Mouse (Mus musculus): Measurements from ENCODE around the gene Pus7l. TPM values are rescaled to one million over a fixed set of nuclear protein-coding genes. Genes with fewer than 3 reads are reported as not detected.
"Not testable (repeated sequence)": the region's sequence is repeated elsewhere in the genome, so short reads cannot be mapped to it uniquely, and the experiment has no call there.

Gene Pus7l
- polyA plus RNA-seq, 1 experiment from 2014 or later, result 7.1 TPM

- H3K36me3 ChIP-seq (ENCODE audit: control insufficient read depth, insufficient read depth, low read length); H3K27ac ChIP-seq (ENCODE audit: low read depth, low read length); ATAC-seq (ENCODE audit: low read depth); H3K27me3 ChIP-seq (ENCODE audit: control insufficient read depth, insufficient read depth, low read length); H3K4me2 ChIP-seq (ENCODE audit: low read depth, low read length); H3K4me3 ChIP-seq (ENCODE audit: low read depth, low read length); H3K9me3 ChIP-seq (ENCODE audit: control insufficient read depth, low read length); H3K4me1 ChIP-seq (ENCODE audit: control insufficient read depth, insufficient read depth, low read length); H3K9ac ChIP-seq (replicated peaks; ENCODE audit: low read depth, low read length): not testable (repeated sequence)
- 82% methylated on average over 2 of the region's 2 CpGs for WGBS
Observed at GRCm38 (mm10) chr15:94488028-94488427, 55.3 kb downstream of the Pus7l start.

DNA sequence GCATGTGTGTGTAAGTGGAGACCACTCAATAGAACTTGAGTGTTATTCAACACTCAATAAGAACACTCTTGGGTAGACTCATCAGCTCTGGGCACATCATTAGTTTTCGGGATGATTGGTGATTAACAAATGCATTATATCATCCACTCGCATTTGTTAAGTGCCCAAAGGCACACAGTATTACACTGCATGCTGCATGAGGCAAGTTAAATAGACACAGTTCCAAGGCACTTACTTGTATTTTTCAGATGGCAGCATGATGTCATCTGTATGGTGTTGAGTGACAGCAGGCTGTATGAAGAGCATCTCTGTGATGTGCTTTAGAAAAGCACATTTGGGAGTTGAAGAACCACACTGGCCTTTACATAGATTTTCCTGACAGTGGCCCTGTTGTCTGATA, 60.8 kb downstream of the Pus7l start:
- Histone ChIP-seq H3K4me1 (ENCODE audit: control insufficient read depth, insufficient read depth, low read length) (no peaks in the 10 kb centered on the region), H3K27me3 (ENCODE audit: control insufficient read depth, insufficient read depth, low read length) (no peaks in the 10 kb centered on the region), H3K36me3 (ENCODE audit: control insufficient read depth, insufficient read depth, low read length) (no peaks in the 10 kb centered on the region), H3K27ac (ENCODE audit: low read depth, low read length) (no peak overlapping the region), H3K9me3 (ENCODE audit: control insufficient read depth, low read length) (no peaks in the 10 kb centered on the region), H3K9ac (replicated peaks; ENCODE audit: low read depth, low read length) (no peak overlapping the region), H3K4me3 (ENCODE audit: low read depth, low read length) (no peak overlapping the region), H3K4me2 (ENCODE audit: low read depth, low read length) (no peak overlapping the region)
- 80% methylated on average over 2 of the region's 2 CpGs for WGBS
- ATAC-seq (ENCODE audit: low read depth), result no peak

DNA sequence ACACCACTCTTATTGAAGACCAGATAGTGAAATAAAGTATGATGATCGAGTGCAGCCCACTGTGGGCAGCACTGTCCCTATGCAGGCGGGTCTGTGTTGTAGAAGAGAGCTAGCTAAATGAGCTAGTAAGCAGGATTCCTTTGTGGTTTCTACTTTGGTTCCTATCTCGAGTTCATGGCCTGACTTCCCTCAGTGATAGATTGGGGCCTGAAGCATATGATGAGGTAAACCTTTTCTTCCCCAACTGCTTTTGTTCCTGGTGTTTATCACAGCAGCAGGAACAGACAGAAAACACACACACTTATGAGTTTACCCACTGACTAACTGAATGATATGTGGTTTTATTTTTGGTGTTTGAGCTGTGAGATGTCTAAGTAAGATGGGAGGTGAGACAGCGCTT, 62.6 kb downstream of the Pus7l start:
- no peaks in the 10 kb centered on the region for H3K36me3 ChIP-seq (ENCODE audit: control insufficient read depth, insufficient read depth, low read length)
- no peak overlapping the region for H3K4me3 ChIP-seq (ENCODE audit: low read depth, low read length)
- no peak overlapping the region for H3K9ac ChIP-seq (replicated peaks; ENCODE audit: low read depth, low read length)
- H3K9me3 ChIP-seq (ENCODE audit: control insufficient read depth, low read length), result no peaks in the 10 kb centered on the region
- no peaks in the 10 kb centered on the region for H3K4me1 ChIP-seq (ENCODE audit: control insufficient read depth, insufficient read depth, low read length)
- H3K27me3 ChIP-seq (ENCODE audit: control insufficient read depth, insufficient read depth, low read length), result no peaks in the 10 kb centered on the region
- 96% methylated on average over 4 of the region's 4 CpGs for WGBS
- H3K4me2 ChIP-seq (ENCODE audit: low read depth, low read length), result no peak overlapping the region
- ATAC-seq (ENCODE audit: low read depth), result no peak
- no peak overlapping the region for H3K27ac ChIP-seq (ENCODE audit: low read depth, low read length)

GRCm38 (mm10) chr15:94480248-94480647, 63.1 kb downstream of the Pus7l start:
- 86% methylated on average over 5 of the region's 5 CpGs for WGBS
- ATAC-seq (ENCODE audit: low read depth), result no peak
- H3K9me3 ChIP-seq (ENCODE audit: control insufficient read depth, low read length), result no peaks in the 10 kb centered on the region
- H3K9ac ChIP-seq (replicated peaks; ENCODE audit: low read depth, low read length), result no peak overlapping the region
- no peak overlapping the region for H3K4me2 ChIP-seq (ENCODE audit: low read depth, low read length)
- H3K27ac ChIP-seq (ENCODE audit: low read depth, low read length), result no peak overlapping the region
- H3K4me3 ChIP-seq (ENCODE audit: low read depth, low read length), result no peak overlapping the region
- H3K36me3 ChIP-seq (ENCODE audit: control insufficient read depth, insufficient read depth, low read length), result no peaks in the 10 kb centered on the region
- no peaks in the 10 kb centered on the region for H3K27me3 ChIP-seq (ENCODE audit: control insufficient read depth, insufficient read depth, low read length)
- H3K4me1 ChIP-seq (ENCODE audit: control insufficient read depth, insufficient read depth, low read length), result no peaks in the 10 kb centered on the region

DNA sequence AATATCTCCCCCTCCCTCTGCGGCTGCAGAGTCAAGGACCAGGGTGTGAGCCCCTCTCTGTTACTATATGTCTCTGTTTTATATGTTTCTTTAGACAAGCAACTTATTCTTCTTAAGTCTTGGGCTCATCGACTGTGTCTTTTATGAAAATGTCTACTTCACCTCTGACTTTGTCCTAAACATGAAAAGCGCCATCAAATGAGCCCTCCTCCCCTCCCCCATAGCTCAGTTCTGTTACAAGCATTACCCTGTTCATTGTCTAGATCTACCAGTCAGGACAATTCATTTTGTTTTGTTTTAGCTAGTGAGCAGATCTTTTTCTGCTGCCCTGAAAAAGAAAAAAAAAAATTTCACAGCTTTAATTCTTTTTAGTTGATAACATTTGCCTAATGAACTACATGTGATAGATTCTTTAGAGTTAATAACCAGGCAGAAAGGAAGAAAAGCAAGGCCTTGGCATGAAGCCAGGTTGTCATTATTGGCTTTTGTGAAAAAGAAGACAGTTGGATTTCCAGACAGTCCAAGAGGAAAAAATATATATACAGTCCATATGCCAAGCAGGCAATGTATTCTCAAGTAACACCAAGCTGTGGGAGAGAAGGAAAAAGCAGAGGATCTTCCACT, 63.7 kb downstream of the Pus7l start:
- Histone ChIP-seq H3K27ac (ENCODE audit: low read depth, low read length) (no peak overlapping the region), H3K4me1 (ENCODE audit: control insufficient read depth, insufficient read depth, low read length) (no peaks in the 10 kb centered on the region), H3K27me3 (ENCODE audit: control insufficient read depth, insufficient read depth, low read length) (no peaks in the 10 kb centered on the region), H3K36me3 (ENCODE audit: control insufficient read depth, insufficient read depth, low read length) (no peaks in the 10 kb centered on the region), H3K4me3 (ENCODE audit: low read depth, low read length) (no peak overlapping the region), H3K9ac (replicated peaks; ENCODE audit: low read depth, low read length) (no peak overlapping the region), H3K4me2 (ENCODE audit: low read depth, low read length) (no peak overlapping the region), H3K9me3 (ENCODE audit: control insufficient read depth, low read length) (no peaks in the 10 kb centered on the region)
- ATAC-seq (ENCODE audit: low read depth), result no peak
- 77% methylated on average over 3 of the region's 3 CpGs for WGBS

DNA sequence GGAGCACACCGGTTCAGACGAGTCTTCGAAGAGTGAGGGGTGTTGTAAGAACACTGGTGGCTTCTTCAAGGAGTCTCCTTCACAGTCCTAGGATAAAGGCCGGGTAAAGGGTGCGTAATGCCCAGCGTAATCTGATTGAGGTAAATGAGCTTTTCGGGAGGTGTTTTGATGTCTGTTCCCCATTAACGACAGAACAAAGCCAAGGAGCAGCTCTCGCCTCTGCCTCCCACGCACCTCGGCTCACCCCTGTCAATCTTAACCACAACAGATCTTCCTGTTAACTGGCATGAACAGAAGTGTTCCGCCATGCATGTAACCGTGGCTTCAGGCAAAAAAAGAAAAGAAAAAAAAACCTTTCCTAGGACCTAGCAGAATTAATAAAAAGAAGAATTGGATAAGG, 64.6 kb downstream of the Pus7l start:
- no peak overlapping the region for H3K4me3 ChIP-seq (ENCODE audit: low read depth, low read length)
- 61% methylated on average over 13 of the region's 13 CpGs for WGBS
- H3K36me3 ChIP-seq (ENCODE audit: control insufficient read depth, insufficient read depth, low read length), result no peaks in the 10 kb centered on the region
- H3K4me1 ChIP-seq (ENCODE audit: control insufficient read depth, insufficient read depth, low read length), result no peaks in the 10 kb centered on the region
- H3K4me2 ChIP-seq (ENCODE audit: low read depth, low read length), result no peak overlapping the region
- H3K9ac ChIP-seq (replicated peaks; ENCODE audit: low read depth, low read length), result no peak overlapping the region
- no peak for ATAC-seq (ENCODE audit: low read depth)
- no peak overlapping the region for H3K27ac ChIP-seq (ENCODE audit: low read depth, low read length)
- H3K27me3 ChIP-seq (ENCODE audit: control insufficient read depth, insufficient read depth, low read length), result no peaks in the 10 kb centered on the region
- H3K9me3 ChIP-seq (ENCODE audit: control insufficient read depth, low read length), result no peaks in the 10 kb centered on the region

DNA sequence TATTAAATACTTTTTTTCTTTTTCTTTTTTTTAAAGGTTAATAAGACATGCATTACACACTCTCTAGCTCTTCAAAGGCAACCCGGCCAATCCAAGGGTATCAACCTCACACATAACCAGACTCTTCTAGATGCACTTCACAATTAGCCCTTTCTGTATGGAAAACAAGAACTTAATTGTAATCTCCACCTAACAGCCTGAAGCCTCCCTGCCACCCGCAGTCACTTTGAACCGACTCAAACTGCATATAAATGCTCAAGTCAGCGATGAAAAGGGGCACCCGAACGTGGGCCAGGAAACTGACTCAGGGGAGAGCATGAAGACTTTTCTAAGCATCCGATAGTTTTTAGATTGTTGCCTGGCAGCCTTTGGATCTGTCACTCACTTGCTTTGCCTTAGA, 66.1 kb downstream of the Pus7l start:
- ATAC-seq (ENCODE audit: low read depth), result no peak
- no peak overlapping the region for H3K4me2 ChIP-seq (ENCODE audit: low read depth, low read length)
- no peaks in the 10 kb centered on the region for H3K9me3 ChIP-seq (ENCODE audit: control insufficient read depth, low read length)
- no peak overlapping the region for H3K4me3 ChIP-seq (ENCODE audit: low read depth, low read length)
- no peak overlapping the region for H3K9ac ChIP-seq (replicated peaks; ENCODE audit: low read depth, low read length)
- no peak overlapping the region for H3K27ac ChIP-seq (ENCODE audit: low read depth, low read length)
- H3K36me3 ChIP-seq (ENCODE audit: control insufficient read depth, insufficient read depth, low read length), result no peaks in the 10 kb centered on the region
- no peaks in the 10 kb centered on the region for H3K27me3 ChIP-seq (ENCODE audit: control insufficient read depth, insufficient read depth, low read length)
- WGBS, result 29% methylated on average over 7 of the region's 7 CpGs
- no peaks in the 10 kb centered on the region for H3K4me1 ChIP-seq (ENCODE audit: control insufficient read depth, insufficient read depth, low read length)

DNA sequence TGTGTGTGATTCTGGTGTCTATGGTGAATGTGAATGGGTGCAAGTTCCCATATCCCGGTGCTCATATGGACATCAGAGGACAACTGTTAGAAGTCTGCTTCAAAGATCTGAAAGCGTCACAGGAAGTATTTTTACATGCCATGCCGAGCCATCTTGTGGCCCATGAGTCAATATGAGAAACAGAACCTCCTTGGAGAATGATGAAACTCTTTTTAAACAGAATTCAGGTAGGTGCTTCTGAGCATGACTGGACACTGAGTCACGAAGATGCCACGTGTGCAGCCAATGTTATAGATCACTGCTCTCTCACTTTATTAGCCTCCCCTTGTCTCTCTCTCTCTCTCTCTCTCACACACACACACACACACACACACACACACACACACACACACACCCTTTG, 67.4 kb downstream of the Pus7l start:
- Histone ChIP-seq H3K9ac (replicated peaks; ENCODE audit: low read depth, low read length) (no peak overlapping the region), H3K4me1 (ENCODE audit: control insufficient read depth, insufficient read depth, low read length) (no peaks in the 10 kb centered on the region), H3K4me2 (ENCODE audit: low read depth, low read length) (no peak overlapping the region), H3K36me3 (ENCODE audit: control insufficient read depth, insufficient read depth, low read length) (no peaks in the 10 kb centered on the region), H3K27me3 (ENCODE audit: control insufficient read depth, insufficient read depth, low read length) (no peaks in the 10 kb centered on the region), H3K4me3 (ENCODE audit: low read depth, low read length) (no peak overlapping the region), H3K27ac (ENCODE audit: low read depth, low read length) (no peak overlapping the region), H3K9me3 (ENCODE audit: control insufficient read depth, low read length) (no peaks in the 10 kb centered on the region)
- no peak for ATAC-seq (ENCODE audit: low read depth)
- WGBS, result 90% methylated on average over 5 of the region's 5 CpGs
